Comparison of ENCODE assay signal across 16 mouse cellular contexts in the genomic region with DNA sequence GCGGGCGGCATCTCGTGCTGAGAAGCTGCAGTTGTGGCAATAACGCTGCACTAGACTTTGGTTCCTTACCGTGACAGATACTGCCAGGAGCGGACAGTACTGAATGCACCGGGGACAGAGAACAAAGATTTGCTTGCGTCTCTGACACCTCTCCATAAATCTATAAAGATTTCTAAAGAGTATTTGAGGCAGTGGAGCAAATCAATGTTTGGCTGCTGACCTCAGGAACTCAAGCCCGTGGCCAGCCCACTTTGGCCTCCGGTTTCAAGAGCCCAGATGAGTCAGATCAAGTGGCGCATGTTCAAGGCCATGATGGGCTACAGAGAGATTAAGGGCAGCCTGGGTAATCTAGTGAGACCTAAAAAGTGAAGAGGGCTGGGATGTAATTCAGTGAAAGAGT. TPM values are rescaled to one million over a fixed set of nuclear protein-coding genes. Genes with fewer than 3 reads are reported as not detected.
DNase-seq lines count a peak whose midpoint lies in the region; ATAC-seq and TF ChIP-seq lines count a peak whose summit lies in the region.
"Had no signal": no experiment of that assay in that cellular context is flagged by ENCODE, and none has a peak within 500 bp of the region (broad histone marks: within the 10 kb centered on the region; RNA-seq: fewer than 3 reads in every experiment).

No protein-coding gene starts in this region.

- in situ Hi-C loops in Patski (cut with MboI; ENCODE audit: low pct_unique_long_range_greater_than_20kb) = no loop called here

- CTCF ChIA-PET in Patski (lab: Charles Lee) = no interaction called here

- no peak for TF ChIP-seq CTCF in Patski (IDR thresholded peaks at IDR 0.05)

- POLR2A ChIA-PET in Patski (lab: Charles Lee) = no interaction called here

- peak; percentile 49 for ATAC-seq in Patski
- ATAC-seq: activated CD4-positive, CD25-positive, alpha-beta regulatory T cell, adult 4 months; forebrain, postnatal 0 days; intestine, embryonic 15.5 days had no signal

- DNase-seq in ovary, adult 18-20 months (ENCODE audit: low spot score) = peak; percentile 73
- no peak for DNase-seq in ovary, postnatal 10 days (ENCODE audit: low spot score)
- peak; percentile 60 for DNase-seq in Patski (ENCODE audit: low read depth, low spot score)
- DNase-seq in adrenal gland, postnatal 14 days = peak; percentile 84
- no peak for DNase-seq in spleen, adult 18-20 months
- no peak for DNase-seq in right cerebral cortex, adult 2 months (ENCODE audit: low spot score in 2 of 2)
- DNase-seq: cerebellum, adult 11-12 months; cerebellum, adult 9-10 months; cerebellum, postnatal 25 days; forebrain, postnatal 0 days; gastrocnemius, adult 2 months; gastrocnemius, postnatal 25 days had no signal

- H3K27me3 ChIP-seq in Patski = no peaks in the 10 kb centered on the region
- H3K27me3 ChIP-seq: embryonic facial prominence, embryonic 12.5 days; heart, embryonic 12.5 days; intestine, embryonic 15.5 days had no signal

RNA-seq across cellular contexts. Expression of gene Scarb1, which starts 54.8 kb away (rescaled TPM):
- polyA plus RNA-seq in Patski (2021) = 59.7 TPM
- 1,757 and 2,166 TPM in 2 replicates for total RNA-seq in adrenal gland, postnatal 14 days (2021)

Comparison
In these comparisons a context has a peak if more than half of its experiments do, and no peak if none do; other contexts are left out.
1. DNase-seq: peak in ovary, adult 18-20 months (single experiment), Patski (single experiment) and adrenal gland, postnatal 14 days (single experiment); none in ovary, postnatal 10 days (single experiment), spleen, adult 18-20 months (0 of 2) and right cerebral cortex, adult 2 months (0 of 2).